Mouse (Mus musculus) CH12.LX (cell line): ENCODE results near the gene Htt. TPM values are rescaled to one million over a fixed set of nuclear protein-coding genes. Genes with fewer than 3 reads are reported as not detected.
A peak's percentile ranks its signal among the peaks of the same experiment; 100 is the strongest.

ENCODE experiments used
- DNase-seq: peaks from one replicate; pipeline ENCODE4 v3.0.0-alpha.2; 2013; ENCODE audit errors: extremely low read depth
- H3K27ac ChIP-seq: 2 replicates; pipeline ENCODE4 v1.5.1; 2012; ENCODE audit warnings: low read depth, mild to moderate bottlenecking, control low read depth, moderate library complexity; ENCODE audit not compliant: insufficient read depth
- H3K27me3 ChIP-seq: replicated peaks from 2 replicates; pipeline ENCODE3; 2012; ENCODE audit warnings: inconsistent platforms
- H3K36me3 ChIP-seq, 2 experiments: replicated peaks in 1 of 2; 2 replicates each; pipeline versions ENCODE3 to v1.6.1; 2012; ENCODE audit warnings: inconsistent platforms in 1 of 2, low read length in 1 of 2, mild to moderate bottlenecking in 1 of 2, mixed read lengths in 1 of 2, moderate library complexity in 1 of 2; ENCODE audit not compliant: control insufficient read depth in 1 of 2, insufficient read depth in 1 of 2
- H3K4me1 ChIP-seq, 2 experiments: 2 replicates each; pipeline ENCODE4 v1.6.1; 2012; ENCODE audit warnings: inconsistent platforms in 1 of 2, moderate library complexity in 1 of 2; ENCODE audit not compliant: insufficient read depth in 2 of 2, control insufficient read depth in 1 of 2
- H3K4me2 ChIP-seq: 2 replicates; pipeline ENCODE4 v1.6.1; 2012; ENCODE audit warnings: low read depth, mild to moderate bottlenecking, control low read depth; ENCODE audit not compliant: poor library complexity, insufficient read depth, severe bottlenecking
- H3K4me3 ChIP-seq, 3 experiments: fragments of 150-350 bp in 1 of 3; sonication (generic) in 1 of 3; replicated peaks in 1 of 3; 2 replicates each; pipeline versions ENCODE3 to v1.5.1; 2011 to 2012; ENCODE audit warnings: low read depth in 2 of 3, low read length in 2 of 3, mild to moderate bottlenecking in 2 of 3, moderate library complexity in 2 of 3, control low read depth in 1 of 3, improper control_type of control experiment in 1 of 3, inconsistent platforms in 1 of 3, mixed read lengths in 1 of 3; ENCODE audit not compliant: poor library complexity in 1 of 3
- H3K79me2 ChIP-seq: replicated peaks from 2 replicates; pipeline ENCODE4 v1.6.1; 2012; ENCODE audit warnings: mild to moderate bottlenecking, moderate library complexity; ENCODE audit not compliant: control insufficient read depth, poor library complexity, insufficient read depth, severe bottlenecking; ENCODE audit errors: extremely low read depth
- H3K9ac ChIP-seq: 2 replicates; pipeline ENCODE4 v1.6.1; 2012; ENCODE audit warnings: low read depth, mild to moderate bottlenecking, control low read depth, moderate library complexity; ENCODE audit not compliant: insufficient read depth
- H3K9me3 ChIP-seq: replicated peaks from 2 replicates; pipeline ENCODE3; 2012; ENCODE audit warnings: low read length, inconsistent platforms, mixed read lengths
- BHLHE40 ChIP-seq: IDR thresholded peaks from 2 replicates; pipeline ENCODE4 v1.6.1; 2011; ENCODE audit warnings: mild to moderate bottlenecking, low read depth, low read length, improper control_type of control experiment
- CHD2 ChIP-seq: IDR thresholded peaks from 2 replicates; pipeline ENCODE4 v1.6.1; 2011; ENCODE audit warnings: low read length, improper control_type of control experiment
- ELF1 ChIP-seq: IDR thresholded peaks from 2 replicates; pipeline ENCODE4 v1.6.1; 2014; ENCODE audit warnings: low read depth, mild to moderate bottlenecking, inconsistent platforms, low read length, improper control_type of control experiment
- ETS1 ChIP-seq: conservative IDR thresholded peaks from 2 replicates; pipeline ENCODE4 v1.6.1; 2012; ENCODE audit warnings: low read depth, mild to moderate bottlenecking, inconsistent platforms, low read length, improper control_type of control experiment, moderate library complexity
- JUN ChIP-seq: IDR thresholded peaks from 2 replicates; pipeline ENCODE4 v1.6.1; 2011; ENCODE audit warnings: low read depth, mild to moderate bottlenecking, low read length, improper control_type of control experiment, moderate library complexity; ENCODE audit not compliant: insufficient read depth
- MAFK ChIP-seq: IDR thresholded peaks from 2 replicates; pipeline ENCODE4 v1.6.1; 2011; ENCODE audit warnings: low read length, improper control_type of control experiment; ENCODE audit not compliant: insufficient replicate concordance
- POLR2A ChIP-seq: IDR thresholded peaks from 2 replicates; pipeline ENCODE4 v1.6.1; 2011; ENCODE audit warnings: low read depth, mild to moderate bottlenecking, improper control_type of control experiment, low read length
- POLR2AphosphoS2 ChIP-seq: IDR thresholded peaks from 2 replicates; pipeline ENCODE4 v1.6.1; 2011; ENCODE audit warnings: low read depth, low read length, improper control_type of control experiment
- SMC3 ChIP-seq: IDR thresholded peaks from 2 replicates; pipeline ENCODE4 v1.6.1; 2011; ENCODE audit warnings: low read depth, low read length, improper control_type of control experiment
- ZNF384 ChIP-seq: IDR thresholded peaks from 2 replicates; pipeline ENCODE4 v1.6.1; 2012; ENCODE audit warnings: low read depth, low read length, improper control_type of control experiment, inconsistent platforms
- dilution Hi-C: fragments of 300-500 bp; cut with MboI; formaldehyde crosslinking; loops from 2 replicates; pipeline ENCODE4 v1.14.3; 2020; ENCODE audit warnings: low sequenced_read_pairs; ENCODE audit not compliant: extremely low pct_unique_long_range_greater_than_20kb, extremely low pct_ligation_motif_present
- in situ Hi-C: fragments of 300-500 bp; cut with MboI; formaldehyde crosslinking; loops from 3 replicates; pipeline ENCODE4 v1.14.3; 2019; ENCODE audit warnings: low sequenced_read_pairs, low pct_ligation_motif_present, low pct_unique_long_range_greater_than_20kb, mixed read lengths
- polyA plus RNA-seq: library from polyadenylated mRNA; unstranded; fragments of >175 nt; gene quantifications from 2 replicates; pipeline ENCODE4 v1.2.1, GENCODE M21; 2012; ENCODE audit warnings: low read depth; ENCODE audit not compliant: insufficient read length
- total RNA-seq, 2 experiments: library from RNA; depleted of rRNA; stranded (reverse); fragments of 300-350 nt in 1 of 2; fragments of >200 nt in 1 of 2; gene quantifications; 2 replicates each; pipeline ENCODE4 v1.2.3; 2012 to 2014

The Htt gene
- total and polyA plus RNA-seq, 3 experiments: 10.2 to 18.1 (median 18.1) TPM

DNA sequence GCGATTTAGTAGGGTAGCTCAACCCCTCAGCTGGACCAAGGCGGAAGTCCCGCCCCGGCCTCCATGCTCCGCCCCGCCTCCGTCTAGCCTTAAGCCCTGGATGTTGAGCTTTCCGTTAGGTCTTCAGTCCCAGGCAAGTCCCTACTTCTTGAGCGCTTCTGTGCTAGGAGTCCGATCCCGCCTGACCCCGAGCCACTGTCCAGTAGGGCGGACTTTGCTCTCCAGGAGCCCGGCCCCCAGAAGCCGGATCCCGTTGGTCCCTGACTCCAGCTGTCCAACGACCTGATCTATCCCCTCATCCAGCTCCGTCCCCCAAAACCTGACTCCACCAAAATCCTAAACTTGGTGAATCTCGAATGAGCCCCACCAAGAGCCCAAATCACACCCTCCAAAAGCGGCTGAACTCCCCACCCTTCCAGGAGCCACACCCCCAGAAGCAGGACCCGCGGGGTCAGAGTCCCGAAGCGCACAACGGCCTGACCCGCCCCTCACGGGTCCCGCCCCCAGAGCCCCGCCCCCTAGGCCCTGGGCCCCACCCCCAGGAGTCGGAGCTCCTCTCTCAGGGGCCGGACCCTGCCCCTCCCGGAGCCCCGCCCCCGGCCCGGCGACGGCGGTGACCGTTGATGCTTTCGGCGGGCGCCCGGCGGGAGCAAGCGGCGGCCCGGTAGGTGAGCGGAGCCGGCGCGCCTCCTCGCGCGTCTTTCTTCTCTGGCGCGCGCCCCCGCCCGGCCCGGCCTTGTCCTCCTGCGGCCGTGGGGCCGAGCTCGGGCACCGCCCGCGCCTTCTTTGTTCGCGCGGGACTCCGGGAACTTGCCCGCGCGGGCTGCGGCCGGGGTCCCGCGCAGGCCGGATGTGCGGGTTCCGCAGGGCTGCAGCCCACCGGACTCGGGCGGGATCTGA is 187.6 kb downstream of the Htt start, which contains the start of gene Rgs12:
Gene Rgs12, plus strand, starts transcription at position 585 of the 900 bp plus-strand sequence.
- Histone ChIP-seq H3K9ac (peak within 1 kb of the TSS; percentile 65), H3K27me3 (peaks cover 88% of the 10 kb centered on the region), H3K9me3 (peaks cover 19% of the 10 kb centered on the region), H3K27ac (no peak within 1 kb of the TSS), H3K4me1 (peaks cover 3 to 10% of the 10 kb centered on the region in 2 experiments; a peak in 3 of 4 replicates), H3K36me3 (no peaks in the 10 kb centered on the region), H3K4me3 (peak within 1 kb of the TSS; percentile 60 to 82 (median 65)), H3K4me2 (peak within 1 kb of the TSS; percentile 94), H3K79me2 (no peaks in the 10 kb centered on the region)
- in situ Hi-C loops: no loop called here
- peak; percentile 69 for DNase-seq
- dilution Hi-C loops: no loop called here
- TF ChIP-seq ELF1 (peak; percentile 85), ZNF384 (no peak), POLR2A (0 out of 2 replicates have a peak, but pooled peaks have one; percentile 42)

DNA sequence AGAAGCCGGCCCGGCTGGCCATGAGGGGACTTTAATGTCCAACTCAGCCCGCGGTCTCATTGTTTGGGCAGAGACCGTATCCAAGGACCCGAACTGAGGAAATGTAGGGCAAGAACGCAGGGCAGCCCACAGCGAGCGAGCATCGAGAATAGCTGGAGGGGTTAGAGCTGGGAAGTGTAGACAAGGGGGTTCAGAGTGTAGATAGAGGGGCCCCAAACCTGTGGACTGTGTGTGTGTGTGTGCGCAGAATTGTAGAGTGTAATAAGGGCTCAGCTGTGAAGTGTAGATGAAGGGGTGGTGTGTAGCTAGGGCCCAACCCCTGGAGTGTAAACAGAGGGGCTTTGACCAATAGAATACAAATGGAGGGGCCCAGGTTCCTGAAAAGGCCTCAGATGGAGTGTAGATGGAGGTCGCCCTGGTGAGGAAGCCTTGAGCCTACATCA is 188.2 kb downstream of the Htt start:
- TF ChIP-seq POLR2AphosphoS2: no peak
- H3K27me3 ChIP-seq: peaks cover 88% of the 10 kb centered on the region
- H3K4me2 ChIP-seq: peak overlapping the region; percentile 71
- no peak for DNase-seq
- H3K9me3 ChIP-seq: peaks cover 19% of the 10 kb centered on the region
- no peaks in the 10 kb centered on the region for H3K36me3 ChIP-seq
- no peaks in the 10 kb centered on the region for H3K79me2 ChIP-seq
- peak overlapping the region; percentile 65 for H3K9ac ChIP-seq
- dilution Hi-C loops: no loop called here
- no peak overlapping the region for H3K27ac ChIP-seq
- H3K4me1 ChIP-seq: peaks cover 3 to 10% of the 10 kb centered on the region in 2 experiments; a peak in 3 of 4 replicates
- in situ Hi-C loops: no loop called here
- H3K4me3 ChIP-seq: peak overlapping the region; percentile 42 to 60 (median 57)

DNA sequence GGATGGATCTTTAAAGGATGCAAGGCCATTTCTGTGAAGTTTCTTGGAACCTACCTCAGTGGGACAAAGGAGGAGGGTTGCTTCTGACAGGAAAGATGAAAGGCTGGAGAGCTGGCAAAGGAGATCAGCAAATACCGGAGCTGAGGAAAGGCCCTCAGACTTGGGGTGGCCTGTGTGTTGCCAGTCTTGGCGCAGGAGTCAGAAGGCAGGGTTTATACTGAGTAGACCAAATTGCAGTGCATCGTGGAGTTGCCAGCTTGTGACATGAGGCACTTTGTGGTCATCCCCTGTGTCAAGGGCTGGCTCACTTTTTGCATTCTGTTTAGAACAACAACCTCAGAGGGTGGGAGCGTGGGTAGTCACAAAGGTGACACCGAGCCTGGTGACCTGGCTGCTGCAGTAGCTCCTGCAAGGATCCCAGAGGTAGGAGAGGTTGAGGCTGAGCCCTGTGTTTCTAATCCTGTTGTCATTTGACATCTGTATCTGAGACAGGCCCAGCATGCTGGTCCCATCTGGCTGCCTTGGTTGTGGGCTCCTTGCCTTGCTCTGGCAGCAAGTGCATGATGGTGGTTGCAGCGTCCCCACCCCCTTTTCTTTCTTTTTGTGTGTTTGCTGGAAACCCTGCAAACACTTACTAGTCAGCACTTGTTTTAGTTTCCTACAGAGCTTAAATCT is 189.1 kb downstream of the Htt start:
- in situ Hi-C loops: no loop called here
- Histone ChIP-seq H3K79me2 (no peaks in the 10 kb centered on the region), H3K4me3 (no peak overlapping the region), H3K9me3 (peaks cover 19% of the 10 kb centered on the region), H3K27me3 (peaks cover 89% of the 10 kb centered on the region), H3K4me1 (peaks cover 3 to 10% of the 10 kb centered on the region in 2 experiments; a peak in 3 of 4 replicates), H3K4me2 (no peak overlapping the region), H3K27ac (no peak overlapping the region), H3K36me3 (no peaks in the 10 kb centered on the region), H3K9ac (no peak overlapping the region)
- no peak for TF ChIP-seq JUN
- no peak for TF ChIP-seq ZNF384
- TF ChIP-seq ETS1: no peak
- no peak for TF ChIP-seq BHLHE40
- no peak for TF ChIP-seq SMC3
- no peak for TF ChIP-seq MAFK
- TF ChIP-seq CHD2: no peak
- dilution Hi-C loops: no loop called here
- no peak for DNase-seq
